Mouse (Mus musculus) kidney, adult 2 months (tissue): Measurements from ENCODE around the gene Cdr1.

Source experiments
- CTCF ChIP-seq: fragments of 200-500 bp; conservative IDR thresholded peaks from 2 replicates; pipeline ENCODE4 v1.5.1; 2011; ENCODE audit warnings: low read depth, mild to moderate bottlenecking, control low read depth, low read length, moderate library complexity, mixed read lengths; ENCODE audit not compliant: insufficient read depth, insufficient read length
- POLR2A ChIP-seq: fragments of 200-500 bp; IDR thresholded peaks from one replicate; pipeline ENCODE4 v1.6.1; 2011; ENCODE audit warnings: low read depth, low read length, control low read depth

- no peak for TF ChIP-seq CTCF
- no peak for TF ChIP-seq POLR2A
Measured at GRCm38 (mm10) chrX:61161249-61161648, 24.1 kb downstream of the Cdr1 start.
